Mouse (Mus musculus) naive thymus-derived CD4-positive, alpha-beta T cell, adult 2 months (primary cell): ENCODE data around the gene Selenok.

ENCODE experiments used
- DNase-seq: peaks from one replicate; pipeline ENCODE4 v3.0.0-alpha.2; 2011; ENCODE audit warnings: low read depth

Selenok gene

GRCm38 (mm10) chr14:29996000-29996751 is 28.1 kb downstream of the Selenok start:
- DNase-seq = no peak

GRCm38 (mm10) chr14:29997345-29997744 is 29.2 kb downstream of the Selenok start:
- DNase-seq = no peak

DNA sequence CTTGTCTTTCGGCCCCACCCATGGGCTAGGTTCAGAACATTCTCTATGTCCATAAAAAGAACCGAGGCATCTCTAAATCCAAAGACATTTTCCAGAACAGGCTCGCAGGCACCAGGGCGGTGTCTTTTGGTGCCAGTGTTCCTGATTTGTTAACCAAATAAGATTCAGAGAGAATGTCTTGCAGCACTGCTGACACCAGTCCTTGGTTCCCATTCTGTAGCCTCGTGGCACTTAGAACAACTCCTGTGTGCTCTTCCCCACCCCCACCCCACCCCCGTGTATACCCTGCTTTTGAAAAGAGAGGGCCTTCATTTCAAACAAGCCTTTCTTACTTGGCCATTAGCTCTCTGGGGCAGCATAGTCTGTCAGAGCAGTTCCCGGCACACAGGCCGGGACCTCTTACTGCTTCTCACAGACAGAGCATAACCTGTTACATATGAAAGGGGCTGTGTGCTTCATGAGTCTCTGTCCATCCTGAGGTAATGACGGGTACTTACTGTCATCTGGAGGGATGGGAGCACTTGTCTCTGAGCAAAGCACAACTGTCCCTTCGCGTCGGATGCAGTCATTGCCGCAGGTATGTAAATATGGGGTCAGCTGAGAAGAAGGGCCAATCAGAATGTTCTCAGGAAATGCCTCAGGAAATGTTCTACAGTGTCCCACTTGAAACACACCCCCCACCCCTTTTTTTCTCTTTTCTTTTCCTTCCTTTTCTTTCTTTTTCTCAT is 30.8 kb downstream of the Selenok start:
- no peak for DNase-seq

DNA sequence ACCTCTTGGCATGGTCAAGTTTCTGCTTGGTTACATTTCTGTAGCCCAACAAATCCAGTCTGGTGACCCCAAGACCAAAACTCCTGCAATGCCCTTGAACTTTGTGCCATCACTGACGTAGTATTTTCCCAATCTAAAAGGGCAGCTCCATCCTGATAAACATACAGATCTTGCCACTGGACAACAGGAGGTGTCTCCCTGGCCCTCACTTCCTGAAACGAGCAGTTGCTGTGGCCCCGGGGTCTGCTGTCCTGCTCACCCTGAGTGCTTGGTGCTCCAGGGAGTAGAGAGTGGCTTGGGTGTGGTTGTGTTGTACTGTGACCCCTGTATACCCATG is 31.3 kb downstream of the Selenok start:
- no peak for DNase-seq

GRCm38 (mm10) chr14:30008733-30009575 is 40.8 kb downstream of the Selenok start, which contains the start of the genes Il17rb and Chdh:
Gene Il17rb (minus strand): TSS chr14:30008896.
Gene Chdh (plus strand): TSS chr14:30009023.
- DNase-seq = peak; percentile 52

GRCm38 (mm10) chr14:30009864-30010560 is 41.9 kb downstream of the Selenok start:
- peak; percentile 43 for DNase-seq

- no peak for DNase-seq
Observed at GRCm38 (mm10) chr14:30011886-30012560, 43.9 kb downstream of the Selenok start.

DNA sequence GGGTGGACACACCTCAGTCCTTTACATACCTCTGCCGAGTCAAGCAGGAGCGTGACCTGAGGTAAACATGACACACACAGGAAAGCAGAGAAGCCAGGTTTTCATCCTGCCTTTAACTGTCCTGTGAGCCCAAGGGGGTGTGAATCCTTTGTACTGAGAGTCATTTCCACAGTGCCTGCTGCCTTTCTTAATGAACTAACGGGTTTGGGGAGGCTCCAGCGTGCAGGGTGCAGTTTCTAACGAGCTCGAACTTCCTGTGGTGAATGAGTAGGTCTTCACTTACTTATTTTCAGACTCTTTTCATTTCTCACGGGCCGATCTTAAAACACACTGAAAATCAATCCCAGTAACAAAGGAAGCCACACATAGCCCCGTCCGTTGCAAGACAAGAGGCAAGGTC is 46.4 kb downstream of the Selenok start:
- DNase-seq = peak; percentile 72

GRCm38 (mm10) chr14:30015008-30015407 is 46.9 kb downstream of the Selenok start:
- DNase-seq = no peak

GRCm38 (mm10) chr14:30016666-30017065 is 48.6 kb downstream of the Selenok start:
- no peak for DNase-seq

DNA sequence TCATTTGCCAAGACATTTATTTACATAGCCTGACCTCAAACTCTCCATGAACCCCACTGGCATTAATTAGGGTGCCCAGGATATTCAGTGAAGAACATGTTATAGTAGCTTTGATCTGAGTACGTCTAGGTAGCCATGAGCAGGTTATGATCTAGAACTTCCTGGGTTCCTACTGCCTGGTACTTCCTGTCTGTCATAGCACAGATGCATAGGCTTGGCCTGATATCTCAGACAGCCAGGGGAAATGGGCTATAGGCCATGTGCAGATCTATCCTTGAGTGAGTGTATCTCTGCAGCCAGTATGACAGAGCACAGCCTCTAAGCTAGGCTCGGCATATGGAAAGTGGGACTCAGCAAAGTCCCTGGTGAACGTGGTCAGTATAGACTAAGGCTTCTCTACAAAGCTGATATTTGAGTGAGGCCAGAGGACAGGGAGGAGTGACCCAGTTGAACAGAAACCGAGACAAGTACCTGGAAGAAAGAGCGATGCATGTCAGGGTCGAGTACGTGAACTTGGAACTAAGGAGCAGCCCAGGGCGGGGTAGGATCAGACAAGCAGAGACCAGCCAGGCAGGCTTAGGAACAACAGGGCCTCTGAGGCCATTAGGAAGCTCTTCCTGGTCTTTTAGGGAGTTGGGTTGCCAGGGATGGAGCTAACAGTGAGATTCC is 49.8 kb downstream of the Selenok start:
- DNase-seq = peak; percentile 51

- DNase-seq = no peak
Observed at GRCm38 (mm10) chr14:30018463-30018801, 50.3 kb downstream of the Selenok start.

DNA sequence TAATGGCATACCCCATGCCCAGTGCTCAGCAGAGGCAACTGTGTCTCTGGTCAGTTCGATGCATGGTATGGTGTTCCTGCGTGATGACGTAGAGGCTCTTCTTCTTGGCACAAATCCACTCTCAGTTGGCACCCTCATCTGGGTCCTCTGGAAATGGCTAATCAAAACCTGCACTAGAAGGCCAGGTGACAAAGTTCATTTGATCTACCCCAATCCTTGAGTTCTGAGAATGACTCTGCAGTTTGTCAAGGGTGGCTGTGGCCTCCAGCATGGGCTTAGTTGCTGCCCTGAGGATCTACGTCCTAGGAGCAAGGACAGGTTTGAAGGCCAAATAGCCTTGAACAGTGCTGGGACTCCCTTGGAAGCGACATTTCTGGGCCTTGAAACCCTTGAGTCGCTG is 50.7 kb downstream of the Selenok start:
- DNase-seq = no peak

DNA sequence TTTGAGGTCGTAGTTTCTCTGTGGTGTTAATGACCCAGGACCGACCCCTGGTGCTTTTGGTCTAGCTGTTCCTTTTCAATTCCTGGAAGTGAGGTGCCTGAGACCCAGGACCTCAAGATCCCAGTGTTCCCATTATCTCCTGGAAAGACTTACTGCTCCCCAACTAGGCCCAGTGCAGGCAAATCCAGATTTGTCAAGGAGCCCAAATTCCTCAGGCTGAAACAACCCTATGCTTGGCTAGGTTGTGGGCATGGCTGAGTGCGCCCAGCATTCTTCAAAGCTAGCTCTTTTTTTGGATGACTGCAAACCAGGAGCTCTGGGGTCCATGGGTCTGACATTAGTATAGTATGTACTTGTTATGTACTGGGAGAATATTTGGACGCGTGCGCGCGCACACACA is 51.3 kb downstream of the Selenok start:
- DNase-seq = no peak

GRCm38 (mm10) chr14:30019792-30020575 is 51.9 kb downstream of the Selenok start:
- no peak for DNase-seq

DNA sequence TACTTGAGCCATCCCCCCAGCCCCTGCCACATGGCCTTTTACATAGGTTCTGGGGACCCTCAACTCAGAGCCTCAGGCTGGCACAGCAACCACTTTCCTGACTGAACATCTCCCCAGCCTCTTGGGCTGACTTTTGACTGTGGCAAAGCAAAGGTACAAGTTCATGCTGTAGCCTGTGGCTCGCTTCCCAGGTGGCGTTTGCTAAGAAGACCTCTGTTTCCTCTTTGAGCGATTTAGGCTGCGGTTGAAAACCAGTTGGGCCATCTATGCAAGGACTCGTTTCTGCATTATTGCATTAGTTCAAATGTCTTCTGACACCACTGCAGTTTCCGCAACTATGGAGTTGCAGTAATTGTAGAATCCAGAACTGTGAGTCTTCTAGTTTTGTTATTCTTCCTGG is 54.4 kb downstream of the Selenok start:
- peak; percentile 42 for DNase-seq

GRCm38 (mm10) chr14:30024387-30024786 is 56.3 kb downstream of the Selenok start:
- peak; percentile 80 for DNase-seq
